Mouse (Mus musculus): ENCODE measurements at regions not wholly inside any gene's neighbourhood (a gene's known extent, or its start where the extent isn't known, plus 50 kb on each side); places are given as distances from the start of the nearest gene placed in this dataset.
A peak's percentile ranks its signal among the peaks of the same experiment; 100 is the strongest.

GRCm38 (mm10) chr1:57573829-57574228 is 166.9 kb upstream of the Tyw5 start:
- no peak for DNase-seq (ENCODE audit: low spot score)

- no peak for DNase-seq (ENCODE audit: low spot score)
Observed at GRCm38 (mm10) chr1:57574530-57574929, 167.6 kb upstream of the Tyw5 start.

DNA sequence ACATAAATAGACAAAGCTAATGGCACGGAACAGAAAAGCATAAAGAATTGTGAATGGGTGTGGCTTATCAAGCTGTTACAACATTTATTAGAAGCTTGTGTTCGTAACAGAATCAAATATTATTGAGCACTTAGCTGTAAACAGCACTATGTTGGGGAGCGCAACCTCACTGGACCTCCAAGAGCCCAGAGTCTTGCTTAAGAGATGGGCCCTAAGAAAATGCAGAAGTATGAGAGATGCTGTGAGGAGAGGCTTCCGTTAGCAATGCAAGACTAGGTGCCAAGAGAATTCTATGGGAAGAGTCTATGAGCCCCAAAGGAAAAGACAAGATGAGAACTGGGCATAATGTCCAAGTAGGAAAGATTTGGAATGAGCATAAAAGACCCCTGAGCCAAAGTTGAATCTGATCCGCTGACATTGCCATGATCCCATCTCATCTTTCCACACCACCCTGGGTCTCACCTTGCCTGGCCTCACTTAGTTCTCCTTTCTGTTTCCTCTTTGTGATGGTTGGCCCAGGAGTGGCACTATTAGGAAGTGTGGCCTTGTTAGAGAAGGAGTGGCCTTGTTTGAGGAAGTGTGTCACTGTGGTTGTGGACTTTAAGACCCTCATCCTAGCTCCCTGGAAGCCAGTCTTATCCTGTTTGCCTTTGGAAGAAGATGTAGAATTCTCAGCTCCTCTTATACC is 169.3 kb upstream of the Tyw5 start:
- no peak for DNase-seq (ENCODE audit: low spot score)

DNA sequence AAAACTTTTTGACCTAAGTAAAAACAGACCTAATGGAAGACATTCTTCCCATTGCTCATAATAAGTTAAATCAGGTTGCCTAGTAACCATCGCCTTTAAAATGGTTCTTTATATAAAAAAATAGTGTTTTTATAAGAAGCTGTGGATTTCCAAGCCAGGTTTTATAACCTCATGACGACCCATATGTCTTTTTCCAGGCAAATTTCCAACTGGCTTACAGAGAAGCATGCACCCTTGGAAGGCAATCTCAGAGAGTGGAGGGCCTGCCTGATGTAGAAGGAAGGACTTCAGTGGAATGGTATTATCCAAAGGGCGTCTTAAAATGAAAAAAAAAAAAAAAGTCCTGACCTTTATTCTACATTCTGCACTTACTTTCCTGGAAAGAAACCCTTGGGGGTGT is 172.2 kb upstream of the Tyw5 start:
- no peak for DNase-seq (ENCODE audit: low spot score)

DNA sequence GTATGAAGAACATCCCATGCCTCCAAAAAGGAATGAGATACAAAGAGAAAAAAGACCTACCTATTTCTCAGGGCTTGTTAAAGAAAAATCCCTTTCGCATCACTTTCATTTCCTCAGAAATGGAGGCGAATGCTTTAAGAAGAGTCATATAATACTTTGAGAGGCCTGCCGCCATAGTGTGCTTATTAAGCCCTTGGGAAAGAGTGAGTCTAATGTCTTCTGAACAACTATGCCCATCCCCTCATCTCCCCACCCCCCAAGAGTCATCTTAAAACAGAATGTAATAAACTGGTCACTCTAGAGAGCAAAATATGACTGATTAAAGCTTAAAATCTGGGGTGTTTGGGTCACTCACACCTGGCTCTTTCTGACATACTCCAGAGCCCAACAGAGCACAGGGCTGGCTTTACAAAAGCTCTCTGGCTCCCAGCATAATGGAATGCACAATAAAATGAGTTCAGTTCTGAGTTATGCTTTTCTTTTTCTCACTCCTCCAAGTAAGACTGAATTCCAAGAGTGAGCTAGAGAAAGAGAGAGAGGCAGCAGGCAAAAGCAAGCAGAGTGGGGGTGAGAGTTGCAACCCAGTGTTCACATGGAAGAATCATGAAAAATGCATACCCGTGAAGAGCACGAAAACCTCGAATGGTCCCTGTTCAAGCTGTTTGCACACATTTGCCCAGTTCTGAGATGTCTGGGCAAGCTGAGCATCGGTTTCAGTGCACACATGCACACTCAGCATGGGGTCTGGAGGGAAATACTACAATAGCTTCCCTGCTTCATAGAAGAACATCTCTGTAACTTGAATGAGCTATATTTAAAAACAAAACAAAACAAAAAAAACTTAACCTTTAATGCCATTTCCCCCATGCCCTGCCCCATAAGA is 180.0 kb upstream of the Spats2l start:
- no peak for DNase-seq (ENCODE audit: low spot score)

DNA sequence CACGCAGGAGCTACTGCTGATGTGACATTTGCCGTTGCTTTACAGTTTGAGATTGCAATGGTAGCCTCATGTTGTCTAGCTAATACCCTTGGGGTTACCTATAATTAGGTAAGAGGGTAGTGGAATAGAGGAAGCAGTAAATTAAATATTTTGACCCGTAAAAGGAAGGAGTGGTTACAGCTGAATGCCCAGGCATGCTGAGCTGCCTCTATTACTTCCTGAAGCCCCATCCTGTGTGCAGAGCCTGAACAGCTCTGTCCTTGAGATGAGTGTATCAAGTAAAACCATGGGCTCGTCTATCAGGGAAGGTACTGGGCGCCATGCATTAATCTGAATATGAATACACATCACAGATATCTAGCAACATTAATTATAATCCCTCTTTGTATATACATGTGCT is 179.1 kb upstream of the Spats2l start:
- DNase-seq (ENCODE audit: low spot score): no peak

- no peak for DNase-seq (ENCODE audit: low spot score)
Observed at GRCm38 (mm10) chr1:57600951-57601350, 173.0 kb upstream of the Spats2l start.

DNA sequence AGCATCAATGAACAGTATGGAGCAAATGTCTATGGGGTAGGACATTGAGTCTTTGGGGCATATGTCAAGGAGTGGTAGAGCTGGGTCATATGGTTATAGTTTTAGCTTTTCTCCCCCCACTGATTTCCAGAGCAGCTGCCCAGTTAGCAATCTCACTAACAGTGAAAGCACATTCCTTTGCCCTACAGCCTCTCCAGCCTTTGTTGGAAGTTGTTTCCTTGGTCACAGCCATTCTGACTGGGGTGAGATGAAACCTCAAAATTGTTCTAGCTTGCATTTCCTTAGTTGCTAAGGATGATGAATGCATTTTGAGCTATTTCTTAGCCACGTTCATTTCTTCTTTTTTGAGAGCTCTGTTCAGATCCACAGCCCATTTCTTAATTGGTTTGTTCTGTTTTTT is 168.4 kb upstream of the Spats2l start:
- DNase-seq (ENCODE audit: low spot score): no peak

GRCm38 (mm10) chr1:57606060-57606683 is 167.8 kb upstream of the Spats2l start:
- no peak for DNase-seq (ENCODE audit: low spot score)

DNA sequence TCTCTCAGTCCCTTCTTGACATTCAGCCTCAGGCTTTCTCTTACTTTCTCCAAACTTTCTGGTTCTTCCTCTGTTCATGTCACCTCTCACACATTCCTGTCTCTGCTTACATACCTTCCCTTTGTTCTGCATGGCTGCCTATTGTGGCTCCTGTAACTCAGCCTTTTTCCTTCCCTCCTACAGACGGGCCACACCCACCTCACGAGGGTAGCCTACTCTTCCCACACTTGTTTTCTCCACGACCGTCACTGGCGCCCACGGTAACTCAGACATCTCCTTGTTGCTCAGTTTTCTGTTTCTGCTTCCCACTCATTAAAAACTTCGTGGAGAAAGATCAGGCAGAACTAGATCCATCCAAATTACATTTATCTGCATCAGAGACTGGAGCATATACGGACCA is 166.9 kb upstream of the Spats2l start:
- DNase-seq (ENCODE audit: low spot score): no peak

- no peak for DNase-seq (ENCODE audit: low spot score)
Observed at GRCm38 (mm10) chr1:57607626-57608422, 166.1 kb upstream of the Spats2l start.

- no peak for DNase-seq (ENCODE audit: low spot score)
Observed at GRCm38 (mm10) chr1:57608423-57608679, 165.6 kb upstream of the Spats2l start.

- no peak for DNase-seq (ENCODE audit: low spot score)
Observed at GRCm38 (mm10) chr1:57609307-57609706, 164.7 kb upstream of the Spats2l start.

- DNase-seq (ENCODE audit: low spot score): no peak
Observed at GRCm38 (mm10) chr1:57612171-57612570, 161.8 kb upstream of the Spats2l start.

GRCm38 (mm10) chr1:57612931-57613804 is 160.8 kb upstream of the Spats2l start:
- DNase-seq (ENCODE audit: low spot score): no peak

GRCm38 (mm10) chr1:57615155-57615554 is 158.8 kb upstream of the Spats2l start:
- DNase-seq (ENCODE audit: low spot score): peak; percentile 24

DNA sequence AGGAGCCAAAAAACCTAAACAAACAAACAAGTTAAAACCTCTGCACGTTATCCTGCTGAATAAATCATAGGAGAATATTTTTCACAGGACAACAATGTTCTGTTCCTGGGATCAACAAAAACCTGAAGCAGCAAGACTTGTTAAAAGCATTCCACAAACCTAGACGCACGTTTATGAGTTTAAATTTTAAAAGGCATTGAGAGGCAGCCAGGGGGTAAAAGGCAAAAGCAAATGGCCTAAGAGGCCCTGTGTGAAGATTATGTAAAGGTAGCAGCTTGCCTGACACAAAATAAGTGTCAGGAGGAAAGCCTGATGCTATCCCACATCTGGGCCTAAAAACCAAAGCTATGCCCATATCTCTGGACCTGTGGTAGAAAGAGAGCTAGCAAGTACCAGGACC is 156.6 kb upstream of the Spats2l start:
- no peak for DNase-seq (ENCODE audit: low spot score)

GRCm38 (mm10) chr1:57622561-57622960 is 151.4 kb upstream of the Spats2l start:
- no peak for DNase-seq (ENCODE audit: low spot score)

DNA sequence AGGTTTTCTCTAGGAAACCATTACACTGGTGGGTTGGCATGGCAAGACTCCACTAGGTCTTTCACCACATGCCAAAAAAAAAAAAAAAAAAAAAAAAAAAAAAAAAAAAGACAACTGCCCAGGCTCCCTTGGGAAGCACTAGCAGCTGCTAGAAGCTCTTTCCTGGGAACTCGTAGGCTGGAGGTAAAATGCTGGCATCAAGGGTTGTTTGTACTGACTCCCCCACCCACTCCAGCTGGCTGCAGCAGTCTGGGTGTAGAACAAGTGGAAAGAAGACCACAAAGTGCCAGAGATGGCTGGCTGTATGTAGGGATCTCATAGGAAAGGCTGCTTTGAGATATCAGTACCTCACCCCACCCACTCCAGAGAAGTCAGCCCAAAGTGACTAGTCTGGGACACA is 140.0 kb upstream of the Spats2l start:
- no peak for DNase-seq (ENCODE audit: low spot score)

GRCm38 (mm10) chr1:57642131-57642530 is 131.8 kb upstream of the Spats2l start:
- no peak for DNase-seq (ENCODE audit: low spot score)

DNA sequence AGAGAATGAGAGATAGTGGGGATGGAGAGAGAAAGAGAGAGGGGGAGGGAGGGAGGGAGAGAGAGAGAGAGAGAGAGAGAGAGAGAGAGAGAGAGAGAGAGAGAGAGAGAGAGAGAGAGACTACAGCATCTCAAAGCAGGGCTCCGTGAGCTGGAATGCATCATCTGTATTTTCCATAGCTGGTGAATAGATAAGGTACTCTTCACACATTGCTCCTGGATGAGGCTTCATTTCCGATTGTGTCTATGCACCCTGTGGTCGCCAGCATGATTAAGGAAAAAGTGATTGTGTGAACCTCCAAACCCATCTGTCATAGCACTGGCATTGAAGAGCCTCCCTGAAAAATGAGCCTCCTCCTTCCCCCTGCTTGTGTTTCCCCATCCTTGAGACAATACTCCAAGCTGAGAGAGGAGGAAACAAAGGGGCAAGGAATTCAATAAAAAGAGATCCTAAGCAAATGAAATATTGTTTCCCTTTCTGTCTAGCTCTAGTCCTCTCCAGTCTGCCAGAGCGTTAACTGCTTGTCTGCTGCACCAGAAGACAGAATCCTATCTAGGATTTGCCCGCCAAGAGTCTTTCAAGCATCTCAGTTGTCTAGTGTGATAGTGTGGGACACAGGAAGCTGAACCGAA is 130.4 kb upstream of the Spats2l start:
- no peak for DNase-seq (ENCODE audit: low spot score)
